Mouse (Mus musculus): ENCODE measurements around the gene Afm. TPM values are rescaled to one million over a fixed set of nuclear protein-coding genes. Genes with fewer than 3 reads are reported as not detected.
A peak's percentile ranks its signal among the peaks of the same experiment; 100 is the strongest.

The Afm gene
- 8.9 and 11.1 TPM in 2 replicates for polyA plus RNA-seq (2012; rRNA removed)
- polyA plus RNA-seq (2014; fragmentation: Nextera tagmentation; extraction: Ambion mirVana), result 16.8 and 19.0 TPM in 2 replicates

DNA sequence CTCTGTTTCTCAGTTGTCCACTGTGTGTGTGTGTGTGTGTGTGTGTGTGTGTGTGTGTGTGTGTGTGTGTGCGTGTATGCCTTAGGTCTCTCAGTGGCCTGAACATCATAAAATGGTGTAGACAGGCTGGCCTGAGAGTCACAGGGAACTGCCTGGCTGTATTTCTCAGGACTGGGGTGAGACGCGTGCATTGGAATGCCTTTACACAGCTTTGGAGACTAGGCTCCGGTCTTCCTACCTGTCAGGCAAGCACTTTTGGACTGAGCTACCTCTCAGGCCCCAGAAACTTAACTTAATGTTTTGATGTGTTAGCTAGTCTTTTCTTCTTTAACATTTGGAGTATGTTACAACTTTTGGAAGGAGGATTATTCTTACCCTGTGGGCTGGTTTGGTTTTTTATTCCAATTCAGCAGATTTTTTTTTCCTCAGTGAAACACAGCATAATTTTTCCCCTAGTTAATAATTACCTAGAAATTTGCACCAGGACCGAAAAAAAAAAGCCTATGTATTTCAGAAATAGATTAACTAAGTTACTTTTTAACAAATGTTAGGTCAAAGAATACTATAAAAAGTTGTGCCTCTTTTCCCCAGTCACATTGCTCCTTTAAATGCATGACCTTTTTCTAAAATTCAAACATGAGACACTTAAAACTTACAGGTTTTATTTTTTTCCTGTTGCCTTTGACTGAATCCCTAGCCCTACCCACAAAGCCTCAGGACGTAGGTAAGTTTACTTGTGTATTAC, at the start of gene Afm:
Afm (plus strand) TSS at position 577 of the 745 bp plus-strand sequence.
- ATAC-seq (ENCODE audit: insufficient read depth), result no peak
- H3K27me3 ChIP-seq (ENCODE audit: control insufficient read depth, insufficient read depth, low read length), result no peaks in the 10 kb centered on the region
- no peaks in the 10 kb centered on the region for H3K36me3 ChIP-seq (replicated peaks; ENCODE audit: control insufficient read depth, insufficient read depth, low read depth)
- H3K4me3 ChIP-seq (ENCODE audit: insufficient read depth in 1 of 2, low read depth in 2 of 2, low read length in 2 of 2), result peak within 1 kb of the TSS in 1 of 2 experiments; percentile 4; a peak in 1 of 4 replicates
- peak within 1 kb of the TSS; percentile 31 for H3K4me2 ChIP-seq (ENCODE audit: low read depth)
- 60% methylated on average over 6 of the region's 6 CpGs for whole genome bisulfite sequencing (ENCODE audit: insufficient replicate concordance)
- H3K27ac ChIP-seq, result no peak within 1 kb of the TSS
- H3K9me3 ChIP-seq (ENCODE audit: control insufficient read depth, low read length), result no peaks in the 10 kb centered on the region
- no peak for DNase-seq (ENCODE audit: low read depth in 3 of 3, low spot score in 3 of 3)
- TF ChIP-seq EP300 (IDR thresholded peaks at IDR 0.05; ENCODE audit: low read depth) (no peak), CTCF (IDR thresholded peaks at IDR 0.05; ENCODE audit: low read depth) (no peak)
- H3K9ac ChIP-seq (replicated peaks), result no peak within 1 kb of the TSS
- 0 out of 4 replicates have a peak, but pooled peaks cover 0 to 1% of the 10 kb centered on the region in 2 experiments for H3K4me1 ChIP-seq (replicated peaks; ENCODE audit: control insufficient read depth in 2 of 2, insufficient read depth in 2 of 2, low read length in 1 of 2)

DNA sequence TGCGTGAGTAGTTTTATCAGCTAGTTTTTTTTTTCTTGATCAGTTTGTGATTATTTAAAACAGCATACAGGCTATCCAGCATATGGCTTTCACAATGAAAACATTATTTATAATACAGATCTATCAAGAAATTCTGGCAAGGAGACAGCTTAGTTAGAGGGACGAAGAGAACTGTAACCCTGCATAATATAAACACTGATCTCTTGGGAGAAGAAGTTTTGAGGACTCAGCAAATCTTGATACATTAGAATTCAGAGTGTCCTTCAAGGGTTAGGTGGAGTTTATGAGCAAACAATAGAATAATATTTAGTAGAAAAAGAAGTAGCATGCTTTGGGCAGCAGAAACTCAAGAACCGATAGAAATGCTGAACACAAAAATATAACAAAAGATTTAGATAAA, 47.9 kb upstream of the Afm start:
- H3K4me1 ChIP-seq (replicated peaks; ENCODE audit: control insufficient read depth in 2 of 2, insufficient read depth in 2 of 2, low read length in 1 of 2), result no peaks in the 10 kb centered on the region
- no peaks in the 10 kb centered on the region for H3K36me3 ChIP-seq (replicated peaks; ENCODE audit: control insufficient read depth, insufficient read depth, low read depth)
- ATAC-seq (ENCODE audit: insufficient read depth) (no peak), DNase-seq (ENCODE audit: low read depth in 3 of 3, low spot score in 3 of 3) (no peak)
- H3K27me3 ChIP-seq (ENCODE audit: control insufficient read depth, insufficient read depth, low read length), result no peaks in the 10 kb centered on the region
- no peaks in the 10 kb centered on the region for H3K9me3 ChIP-seq (ENCODE audit: control insufficient read depth, low read length)
- no peak for TF ChIP-seq CTCF (IDR thresholded peaks at IDR 0.05; ENCODE audit: low read depth)
- TF ChIP-seq EP300 (IDR thresholded peaks at IDR 0.05; ENCODE audit: low read depth), result no peak
- H3K9ac ChIP-seq (replicated peaks), result no peak overlapping the region
- no peak overlapping the region for H3K27ac ChIP-seq
- 63% methylated on average over 3 of the region's 3 CpGs for WGBS (ENCODE audit: insufficient replicate concordance)
- H3K4me2 ChIP-seq (ENCODE audit: low read depth), result no peak overlapping the region
- H3K4me3 ChIP-seq (ENCODE audit: insufficient read depth in 1 of 2, low read depth in 2 of 2, low read length in 2 of 2), result no peak overlapping the region

- DNase-seq (ENCODE audit: low read depth in 3 of 3, low spot score in 3 of 3), result no peak
- ATAC-seq (ENCODE audit: insufficient read depth), result no peak
- WGBS (ENCODE audit: insufficient replicate concordance), result 61% methylated on average over 4 of the region's 4 CpGs
Measured at GRCm38 (mm10) chr5:90473902-90474301, 44.8 kb upstream of the Afm start.

GRCm38 (mm10) chr5:90474369-90474768, 44.4 kb upstream of the Afm start:
- no peak for TF ChIP-seq CTCF (IDR thresholded peaks at IDR 0.05; ENCODE audit: low read depth)
- TF ChIP-seq EP300 (IDR thresholded peaks at IDR 0.05; ENCODE audit: low read depth), result no peak
- Histone ChIP-seq H3K27me3 (ENCODE audit: control insufficient read depth, insufficient read depth, low read length) (no peaks in the 10 kb centered on the region), H3K36me3 (replicated peaks; ENCODE audit: control insufficient read depth, insufficient read depth, low read depth) (no peaks in the 10 kb centered on the region), H3K4me2 (ENCODE audit: low read depth) (no peak overlapping the region), H3K9ac (replicated peaks) (no peak overlapping the region), H3K9me3 (ENCODE audit: control insufficient read depth, low read length) (no peaks in the 10 kb centered on the region), H3K4me3 (ENCODE audit: insufficient read depth in 1 of 2, low read depth in 2 of 2, low read length in 2 of 2) (no peak overlapping the region), H3K4me1 (replicated peaks; ENCODE audit: control insufficient read depth in 2 of 2, insufficient read depth in 2 of 2, low read length in 1 of 2) (no peaks in the 10 kb centered on the region), H3K27ac (no peak overlapping the region)
- 63% methylated on average over 5 of the region's 5 CpGs for WGBS (ENCODE audit: insufficient replicate concordance)
- DNase-seq (ENCODE audit: low read depth in 3 of 3, low spot score in 3 of 3) (no peak), ATAC-seq (ENCODE audit: insufficient read depth) (peak; percentile 11; the same call in 1 of the 2 replicates)

More at GRCm38 (mm10) chr5:90473902-90474301, 44.8 kb upstream of the Afm start:
- Histone ChIP-seq H3K4me1 (replicated peaks; ENCODE audit: control insufficient read depth in 2 of 2, insufficient read depth in 2 of 2, low read length in 1 of 2) (no peaks in the 10 kb centered on the region), H3K36me3 (replicated peaks; ENCODE audit: control insufficient read depth, insufficient read depth, low read depth) (no peaks in the 10 kb centered on the region), H3K27ac (no peak overlapping the region), H3K27me3 (ENCODE audit: control insufficient read depth, insufficient read depth, low read length) (no peaks in the 10 kb centered on the region), H3K9ac (replicated peaks) (no peak overlapping the region), H3K4me3 (ENCODE audit: insufficient read depth in 1 of 2, low read depth in 2 of 2, low read length in 2 of 2) (no peak overlapping the region), H3K4me2 (ENCODE audit: low read depth) (no peak overlapping the region), H3K9me3 (ENCODE audit: control insufficient read depth, low read length) (no peaks in the 10 kb centered on the region)
- TF ChIP-seq EP300 (IDR thresholded peaks at IDR 0.05; ENCODE audit: low read depth), result no peak
- TF ChIP-seq CTCF (IDR thresholded peaks at IDR 0.05; ENCODE audit: low read depth), result no peak

DNA sequence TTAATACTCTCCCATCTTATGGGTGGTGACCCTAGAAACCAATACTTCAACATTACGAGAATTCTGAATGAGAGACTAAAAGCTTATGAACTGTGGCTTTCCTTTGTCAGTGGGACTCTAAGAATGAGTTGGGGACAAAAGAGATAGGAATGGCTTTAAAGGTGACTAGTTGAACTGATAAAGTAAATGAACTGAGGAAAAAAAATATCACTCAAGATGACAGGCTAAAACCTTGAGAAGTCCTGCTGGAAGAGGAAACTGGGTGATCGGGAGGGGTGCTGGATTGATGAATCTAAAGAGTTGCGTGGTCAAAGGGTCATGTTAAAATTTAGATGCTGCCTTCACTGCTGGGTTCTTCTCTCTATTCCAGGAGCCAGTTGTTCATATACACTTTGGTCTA, 42.0 kb upstream of the Afm start:
- WGBS (ENCODE audit: insufficient replicate concordance), result 76% methylated on average over 3 of the region's 3 CpGs
- H3K4me3 ChIP-seq (ENCODE audit: insufficient read depth in 1 of 2, low read depth in 2 of 2, low read length in 2 of 2), result no peak overlapping the region
- H3K27me3 ChIP-seq (ENCODE audit: control insufficient read depth, insufficient read depth, low read length), result no peaks in the 10 kb centered on the region
- no peak overlapping the region for H3K9ac ChIP-seq (replicated peaks)
- H3K4me2 ChIP-seq (ENCODE audit: low read depth), result no peak overlapping the region
- DNase-seq (ENCODE audit: low read depth in 3 of 3, low spot score in 3 of 3), result no peak
- no peaks in the 10 kb centered on the region for H3K9me3 ChIP-seq (ENCODE audit: control insufficient read depth, low read length)
- no peak for ATAC-seq (ENCODE audit: insufficient read depth)
- no peak for TF ChIP-seq EP300 (IDR thresholded peaks at IDR 0.05; ENCODE audit: low read depth)
- TF ChIP-seq CTCF (IDR thresholded peaks at IDR 0.05; ENCODE audit: low read depth), result no peak
- no peaks in the 10 kb centered on the region for H3K36me3 ChIP-seq (replicated peaks; ENCODE audit: control insufficient read depth, insufficient read depth, low read depth)
- H3K27ac ChIP-seq, result no peak overlapping the region
- H3K4me1 ChIP-seq (replicated peaks; ENCODE audit: control insufficient read depth in 2 of 2, insufficient read depth in 2 of 2, low read length in 1 of 2), result no peaks in the 10 kb centered on the region
